Mouse (Mus musculus) left cerebral cortex, postnatal 10 days (tissue): ENCODE measurements around the gene Ngdn. TPM values are rescaled to one million over a fixed set of nuclear protein-coding genes. Genes with fewer than 3 reads are reported as not detected.

ENCODE experiments used
- DNase-seq, 2 experiments: peaks; one replicate each; pipeline ENCODE4 v3.0.0; 2021 to 2022; ENCODE audit warnings: low spot score in 2 of 2, mixed read lengths in 1 of 2; ENCODE audit errors: extremely low spot score in 1 of 2
- intact Hi-C: fragments of 180-260 bp; cut with DNase I; formaldehyde crosslinking; loops from one replicate; pipeline ENCODE4 v1.15.1; 2025
- microRNA-seq: library from miRNA; unstranded; fragments of <30 nt; microRNA quantifications from one replicate; pipeline ENCODE4 v1.2.0, GENCODE M21; 2022
- total RNA-seq, 2 experiments: library from RNA; stranded (reverse); gene quantifications; 2 replicates each; pipeline ENCODE4 v1.2.3; 2021

The Ngdn gene
- total RNA-seq, 2 experiments from 2014 or later, result 21.5 to 26.8 TPM

- DNase-seq, result peak in 1 of 2 experiments; percentile 61
- intact Hi-C loops, result loop anchor here (5.0 kb wide), 1 partner anchor 35 kb away; no protein-coding TSS in a partner anchor
Observed at GRCm38 (mm10) chr14:55062626-55063025, 47.4 kb downstream of the Ngdn start.

DNA sequence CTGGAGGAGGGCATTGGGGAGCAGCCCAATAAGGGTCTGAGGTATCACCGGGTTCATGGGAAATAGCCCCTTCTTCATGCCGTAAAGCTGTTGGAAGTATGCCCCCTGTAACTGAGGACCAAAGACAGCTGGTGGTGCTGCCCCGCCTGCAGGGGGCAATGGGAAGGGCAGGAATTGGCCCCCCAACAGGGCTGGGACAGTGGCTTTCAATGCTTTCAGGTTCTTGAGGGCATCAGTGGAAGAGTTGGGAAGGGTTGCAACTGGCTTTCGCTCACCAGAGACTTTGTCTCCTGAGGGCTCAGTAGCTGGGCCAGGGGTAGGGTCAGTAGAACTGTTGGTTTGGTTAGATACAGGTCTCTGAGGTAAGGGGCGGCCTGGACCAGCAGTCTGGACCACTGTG, 47.9 kb downstream of the Ngdn start:
- DNase-seq, result no peak
- intact Hi-C loops, result loop anchor here (5.0 kb wide), 1 partner anchor 36 kb away; no protein-coding TSS in a partner anchor

- intact Hi-C loops, result loop anchor here (5.0 kb wide), 1 partner anchor 36 kb away; no protein-coding TSS in a partner anchor
- DNase-seq, result peak in 1 of 2 experiments; percentile 24
Observed at GRCm38 (mm10) chr14:55063581-55064381, 48.5 kb downstream of the Ngdn start.

DNA sequence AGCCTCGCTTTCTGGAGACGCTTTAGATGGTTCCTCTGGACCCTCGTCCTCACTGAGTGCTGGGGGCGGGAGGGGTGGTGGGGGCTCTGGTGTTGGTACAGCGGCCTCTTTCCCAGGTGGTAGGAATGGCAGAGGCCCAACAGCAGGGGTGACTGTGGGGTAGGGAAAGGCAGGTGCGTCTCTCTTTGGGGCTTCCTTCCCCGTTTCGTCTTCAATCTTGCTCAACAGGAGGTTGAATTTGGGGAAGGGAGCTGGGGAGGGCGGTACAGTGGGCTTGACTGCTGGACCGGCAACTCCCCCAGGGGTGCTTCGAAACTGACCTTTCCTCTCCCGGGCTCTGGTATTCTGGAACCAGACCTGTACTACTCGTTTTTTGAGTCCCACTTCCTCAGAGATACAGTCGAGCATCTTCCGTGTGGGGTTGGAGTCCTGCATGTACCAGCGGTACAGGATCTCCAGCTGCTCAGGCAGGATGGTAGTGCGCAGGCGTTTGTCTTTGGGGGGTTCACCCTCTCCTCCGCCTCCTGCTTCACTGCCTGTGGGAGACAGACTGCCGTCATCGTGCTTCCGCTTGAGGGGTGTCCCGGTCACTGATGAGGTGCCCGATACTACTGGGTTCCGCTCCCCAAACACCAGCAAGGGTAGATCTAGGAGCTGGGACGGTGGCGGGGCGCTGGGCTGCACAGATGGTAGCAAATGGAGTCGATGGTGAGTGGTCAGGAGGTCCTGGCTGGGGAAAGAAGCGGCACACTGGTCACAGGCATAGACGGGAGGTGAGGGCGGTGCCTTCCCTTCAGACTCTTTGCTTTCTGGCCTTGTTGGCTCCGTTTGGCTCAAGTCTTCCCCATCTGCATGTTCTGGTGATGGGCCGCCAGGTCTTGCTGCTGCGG, 49.5 kb downstream of the Ngdn start:
- no peak for DNase-seq
- intact Hi-C loops, result loop anchor here (5.0 kb wide), 1 partner anchor 37 kb away; no protein-coding TSS in a partner anchor

- intact Hi-C loops, result no loop called here
- no peak for DNase-seq
Observed at GRCm38 (mm10) chr14:55065391-55065790, 50.1 kb downstream of the Ngdn start.

DNA sequence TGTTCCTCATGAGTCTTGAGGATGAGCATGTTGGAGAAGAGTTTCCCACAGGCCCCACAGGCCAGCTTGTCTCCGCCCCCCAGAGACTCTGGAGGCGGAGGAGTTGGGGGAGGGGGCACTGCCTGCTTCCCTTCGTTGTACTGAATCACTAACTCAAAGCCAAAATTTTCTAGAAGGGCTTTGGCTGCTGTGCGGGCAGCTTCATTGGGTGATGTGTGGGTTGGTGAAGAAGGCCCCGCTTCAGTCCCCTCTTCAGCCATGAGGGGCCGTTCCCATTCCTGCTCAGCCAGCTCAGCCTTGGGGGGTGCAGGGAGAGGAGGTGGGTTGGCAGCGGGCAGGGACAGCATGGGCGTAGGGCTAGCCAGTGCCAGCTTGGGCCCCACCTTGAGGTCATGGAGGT, 50.8 kb downstream of the Ngdn start:
- intact Hi-C loops, result no loop called here
- DNase-seq, result no peak

- intact Hi-C loops, result no loop called here
- no peak for DNase-seq
Observed at GRCm38 (mm10) chr14:55071756-55072155, 56.5 kb downstream of the Ngdn start.

Small RNA genes lying within 50 kb of the gene (microRNA-seq; reads per million reads assigned to microRNA genes)
- 7.2 reads per million, percentile 25 among the genes with 10 or more reads in this experiment for gene Mir208b

Other genes with a start within 250 kb of the Ngdn start
- 10 to 100 TPM; 62.2 to 67.9 TPM for gene Slc7a8, start 233.5 kb upstream of the Ngdn start, total RNA-seq
- gene Rnf212b, start 201.3 kb upstream of the Ngdn start, total RNA-seq, result not detected
- gene Homez, start 144.5 kb upstream of the Ngdn start, total RNA-seq, result 10 to 100 TPM; 16.7 to 18.5 TPM
- gene Ppp1r3e, start 137.9 kb upstream of the Ngdn start, total RNA-seq, result 10 to 100 TPM; 26.9 to 28.4 TPM
- gene Bcl2l2, start 132.1 kb upstream of the Ngdn start, total RNA-seq, result 10 to 100 TPM; 83.0 to 84.4 TPM
- 1 to 10 TPM in 1 of 2 experiments, not detected in 1; 1.9 TPM for gene Gm20521, start 132.0 kb upstream of the Ngdn start, total RNA-seq
- 100 to 1,000 TPM; 272 to 278 TPM for gene Pabpn1, start 123.0 kb upstream of the Ngdn start, total RNA-seq
- gene Slc22a17, start 102.3 kb upstream of the Ngdn start, total RNA-seq, result 100 to 1,000 TPM; 562 to 600 TPM
- gene Efs, start 89.3 kb upstream of the Ngdn start, total RNA-seq, result 1 to 10 TPM; 7.9 to 8.8 TPM
- not detected for gene Il25, start 82.8 kb upstream of the Ngdn start, total RNA-seq
- 10 to 100 TPM; 23.5 to 25.2 TPM for gene Cmtm5, start 79.2 kb upstream of the Ngdn start, total RNA-seq
- gene Myh6, start 48.5 kb upstream of the Ngdn start, total RNA-seq, result 1 to 10 TPM; 2.2 to 3.8 TPM
- gene Gm17428, start 38.5 kb upstream of the Ngdn start, total RNA-seq, result not detected
- gene Myh7, start 20.8 kb upstream of the Ngdn start, total RNA-seq, result 1 to 10 TPM; 5.4 to 5.5 TPM
- 10 to 100 TPM; 26.6 to 27.2 TPM for gene Zfhx2, start 76.9 kb downstream of the Ngdn start, total RNA-seq
- 10 to 100 TPM; 31.4 to 31.5 TPM for gene Thtpa, start 79.3 kb downstream of the Ngdn start, total RNA-seq
- 10 to 100 TPM; 14.6 to 18.0 TPM for gene Ap1g2, start 91.1 kb downstream of the Ngdn start, total RNA-seq
- gene Jph4, start 101.5 kb downstream of the Ngdn start, total RNA-seq, result 100 to 1,000 TPM; 368 to 375 TPM
- not detected for gene Dhrs2, start 206.6 kb downstream of the Ngdn start, total RNA-seq